Mouse (Mus musculus) spleen, adult 12 weeks (tissue): Measurements from ENCODE around the gene Hoxb5.

ENCODE experiments used
- DNase-seq: peaks from one replicate; pipeline ENCODE4 v3.0.0; 2022; ENCODE audit warnings: low spot score

The Hoxb5 gene

GRCm38 (mm10) chr11:96288455-96289221 lies 14.5 kb upstream of the Hoxb5 start:
- DNase-seq = no peak

DNA sequence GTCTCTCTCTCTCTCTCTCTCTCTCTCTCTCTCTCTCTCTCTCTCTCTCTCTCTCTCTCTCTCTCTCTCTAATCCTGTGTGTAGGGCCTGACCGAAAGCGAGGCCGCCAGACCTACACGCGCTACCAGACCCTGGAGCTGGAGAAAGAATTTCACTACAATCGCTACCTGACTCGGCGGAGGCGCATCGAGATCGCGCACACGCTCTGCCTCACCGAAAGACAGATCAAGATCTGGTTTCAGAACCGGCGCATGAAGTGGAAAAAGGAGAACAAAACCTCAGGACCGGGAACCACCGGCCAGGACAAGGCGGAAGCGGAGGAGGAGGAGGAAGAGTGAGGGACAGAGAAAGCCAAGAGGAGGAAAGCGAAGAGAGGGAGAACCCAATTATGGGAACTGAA lies 13.8 kb upstream of the Hoxb5 start:
- no peak for DNase-seq

DNA sequence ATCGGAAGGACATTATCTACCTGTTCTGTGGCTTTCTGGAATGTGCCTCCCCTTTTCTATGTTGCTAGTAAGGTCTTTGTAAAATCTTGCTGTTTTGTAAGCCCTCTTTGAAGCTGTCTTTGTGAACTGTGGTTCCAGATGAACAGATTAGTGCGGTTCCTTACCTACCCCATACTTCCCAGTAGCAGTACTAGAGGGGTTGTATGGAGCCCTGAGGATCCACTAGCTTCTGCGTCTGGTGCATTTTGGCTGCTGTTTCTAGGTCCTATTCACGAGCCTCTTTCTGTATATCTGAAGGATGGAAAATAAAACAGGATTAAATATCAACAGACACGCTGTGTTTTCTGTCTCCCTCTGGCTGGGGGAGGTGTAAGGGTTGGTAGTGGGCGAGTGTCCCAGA lies 13.3 kb upstream of the Hoxb5 start:
- no peak for DNase-seq

DNA sequence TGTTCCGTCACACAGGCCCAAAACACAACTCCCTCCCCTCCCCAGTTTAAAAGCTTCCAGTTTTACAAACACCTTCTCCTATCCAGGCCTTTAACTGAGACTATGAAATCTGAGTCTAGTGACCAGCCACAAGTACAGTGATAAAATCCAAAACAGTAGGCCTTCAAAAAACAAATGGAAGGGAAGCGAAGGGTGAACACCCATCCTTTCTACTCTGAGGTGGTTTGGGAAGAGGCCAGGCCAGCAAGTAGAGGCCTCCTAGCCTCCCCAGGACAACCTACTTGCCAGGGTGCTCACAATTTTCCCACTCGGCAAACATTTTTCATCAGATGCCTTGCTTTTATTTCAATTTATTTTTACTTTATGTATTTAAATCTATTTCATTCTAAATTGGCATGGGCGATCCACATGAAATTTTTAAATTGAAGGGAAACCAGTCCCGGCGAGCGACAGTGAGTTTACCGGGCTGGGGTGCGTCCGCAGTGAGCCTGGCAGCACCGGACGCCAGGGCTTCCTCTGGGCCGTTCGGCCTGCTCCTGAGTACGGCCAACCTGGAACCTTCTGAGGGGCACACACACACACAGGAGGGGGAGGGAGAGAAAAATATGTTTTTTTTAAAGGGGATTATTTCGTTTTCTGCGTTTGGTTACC lies 12.3 kb upstream of the Hoxb5 start:
- no peak for DNase-seq

DNA sequence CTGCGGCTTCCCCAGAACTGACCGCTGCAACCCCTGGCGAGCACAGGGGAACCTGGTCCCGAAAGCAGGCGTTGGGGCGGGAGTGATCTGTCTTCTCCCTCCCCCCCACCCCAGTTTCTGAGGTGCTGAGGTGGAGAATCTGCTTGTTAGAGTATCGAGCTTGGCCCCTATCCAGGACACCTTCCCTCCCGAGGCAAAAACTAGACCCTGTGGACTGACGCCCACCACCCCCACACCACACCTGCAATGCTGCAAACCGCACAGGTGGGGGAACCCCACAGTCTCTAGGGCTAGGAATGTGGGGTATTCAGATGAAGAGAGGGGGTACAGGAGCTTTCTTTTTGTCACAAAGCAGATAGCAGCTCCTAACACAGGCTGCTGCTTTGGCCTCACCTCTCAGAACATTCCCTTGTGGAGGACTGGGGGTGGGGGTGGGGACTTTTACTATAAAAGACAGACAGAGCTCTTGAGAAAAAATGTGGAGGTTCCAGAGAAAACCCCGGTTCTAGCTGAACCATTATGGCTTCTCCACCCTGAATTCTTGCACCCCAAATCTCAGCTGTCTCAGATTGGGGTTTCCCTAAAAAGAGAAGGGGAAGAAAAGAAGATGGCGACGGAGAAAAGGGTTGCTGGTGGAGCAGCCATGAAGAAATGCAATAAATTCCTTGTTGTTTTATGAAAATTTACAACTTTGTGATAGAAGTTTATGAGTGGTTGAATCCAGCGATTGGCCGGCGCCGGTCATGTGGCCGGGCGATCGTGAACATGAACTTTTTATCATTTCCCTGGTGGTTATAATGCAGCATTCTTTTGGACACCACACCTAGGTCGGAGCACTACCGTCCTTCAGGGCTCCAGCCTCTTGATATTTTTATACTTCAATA lies 11.2 kb upstream of the Hoxb5 start, which contains the start of gene Hoxb6:
TSS of gene Hoxb6 (plus strand) at position 796 of the 884 bp plus-strand sequence.
- no peak for DNase-seq

- no peak for DNase-seq
Measured at GRCm38 (mm10) chr11:96292565-96293301, 10.4 kb upstream of the Hoxb5 start.

DNA sequence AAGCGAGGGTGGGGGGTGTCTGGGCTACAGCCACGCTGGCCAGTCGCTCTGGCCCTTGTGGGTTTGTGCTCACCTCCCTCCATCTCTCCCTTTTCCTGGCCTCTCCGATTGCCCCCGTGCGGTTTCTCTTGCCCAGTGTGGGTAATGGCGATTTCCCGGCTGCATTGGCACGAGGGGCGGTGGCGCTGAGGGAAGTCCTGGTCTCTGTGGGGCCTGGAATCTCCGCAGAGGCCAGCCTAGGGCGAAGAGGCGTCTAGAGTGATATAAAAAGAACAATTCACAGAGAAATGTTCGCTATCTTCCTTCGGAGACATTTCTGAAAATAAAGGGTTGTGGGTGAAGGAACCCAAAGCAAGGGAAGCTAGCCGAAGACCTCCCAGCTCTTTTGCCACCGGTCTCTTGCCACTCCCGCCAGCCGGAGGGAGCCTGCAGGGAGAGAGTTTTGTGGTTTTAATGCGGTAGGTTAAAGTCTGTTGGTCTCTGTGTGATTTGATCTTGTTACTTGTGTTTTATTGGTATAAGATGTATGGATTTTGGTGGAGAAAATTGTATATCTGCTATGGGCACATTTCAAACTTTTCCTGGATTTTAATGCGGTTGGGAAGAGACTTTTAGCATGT lies 9.7 kb upstream of the Hoxb5 start:
- no peak for DNase-seq

DNA sequence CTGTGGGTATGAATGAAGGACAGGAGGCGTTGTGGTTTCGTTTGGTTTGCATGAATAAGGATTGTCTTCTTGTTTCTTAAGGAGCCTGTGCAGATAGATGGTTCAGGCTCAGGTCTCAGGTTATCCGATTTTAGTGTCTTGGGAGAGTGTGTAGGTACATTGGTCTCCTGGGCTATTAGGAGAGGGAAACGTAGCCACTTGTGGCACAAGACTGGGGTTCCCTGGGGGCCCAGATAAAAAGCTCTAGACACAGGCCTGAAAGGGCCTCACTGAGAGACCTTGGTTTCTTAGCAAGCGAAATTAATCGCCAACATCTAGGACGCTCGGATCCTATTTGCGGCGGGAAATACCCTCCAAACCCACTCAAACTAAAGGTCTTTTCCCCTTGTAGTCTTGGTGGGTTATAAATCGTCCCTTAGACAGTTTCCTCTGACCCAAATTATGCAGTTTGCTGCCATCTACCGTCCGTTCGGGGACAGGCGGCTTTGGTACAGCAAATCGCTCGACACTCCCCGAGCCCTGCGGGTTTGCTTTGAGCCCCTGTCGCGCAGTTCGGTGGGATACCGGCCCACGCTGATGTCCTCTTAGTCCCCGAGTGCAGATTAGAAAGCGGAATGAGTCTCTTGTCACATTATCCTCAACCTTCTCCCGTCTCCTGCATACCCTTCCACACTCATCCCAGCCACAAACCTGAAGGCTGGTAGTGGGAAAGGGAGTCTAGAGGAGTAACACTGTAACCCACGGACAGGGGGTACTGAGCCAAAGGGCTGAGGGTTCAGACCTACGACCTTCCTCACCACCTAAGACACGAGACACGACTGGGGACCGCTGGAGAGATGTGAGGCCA lies 8.7 kb upstream of the Hoxb5 start:
- peak; percentile 37 for DNase-seq

DNA sequence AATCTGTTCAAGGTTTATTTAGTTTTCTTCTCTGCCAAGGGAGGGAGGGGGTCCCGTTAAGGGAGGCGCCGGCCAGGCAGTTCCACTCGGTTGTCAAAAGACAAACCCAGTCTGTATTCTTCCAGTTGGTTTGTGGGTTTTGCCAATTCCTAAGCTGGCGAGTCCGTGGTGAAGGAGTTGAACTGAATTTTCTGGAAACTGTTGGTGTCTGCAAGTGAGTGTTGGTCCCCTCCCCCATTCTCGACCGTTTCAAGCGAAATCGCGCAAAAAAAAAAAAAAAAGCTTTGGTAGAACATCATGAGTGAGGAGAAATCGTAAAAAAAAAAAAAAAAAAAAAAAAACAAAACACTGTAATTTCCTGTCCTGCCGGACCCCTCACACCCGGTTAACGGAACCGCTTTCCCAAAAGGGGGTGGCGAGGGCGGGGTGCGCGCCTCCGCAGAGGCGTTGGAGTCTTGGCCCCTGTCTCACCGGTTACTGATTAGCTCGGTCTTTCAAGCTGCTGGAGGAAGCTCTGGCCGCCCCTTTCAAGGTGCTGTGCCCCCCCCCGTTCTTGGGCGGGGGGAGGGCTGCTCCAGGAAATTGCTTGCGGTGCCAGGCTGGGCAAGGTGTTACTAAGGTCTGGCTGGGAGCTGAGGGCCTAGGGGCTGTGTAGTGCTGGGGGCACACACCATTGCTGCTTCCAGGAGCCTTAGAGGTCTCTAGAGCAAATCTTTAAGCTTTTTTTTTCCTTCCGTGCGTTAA lies 7.9 kb upstream of the Hoxb5 start:
- DNase-seq = no peak

GRCm38 (mm10) chr11:96296997-96297396 lies 6.1 kb upstream of the Hoxb5 start:
- DNase-seq = no peak

GRCm38 (mm10) chr11:96297428-96297827 lies 5.7 kb upstream of the Hoxb5 start:
- no peak for DNase-seq

- no peak for DNase-seq
Measured at GRCm38 (mm10) chr11:96297968-96298635, 5.0 kb upstream of the Hoxb5 start.

GRCm38 (mm10) chr11:96298895-96299667 lies 4.1 kb upstream of the Hoxb5 start:
- no peak for DNase-seq

DNA sequence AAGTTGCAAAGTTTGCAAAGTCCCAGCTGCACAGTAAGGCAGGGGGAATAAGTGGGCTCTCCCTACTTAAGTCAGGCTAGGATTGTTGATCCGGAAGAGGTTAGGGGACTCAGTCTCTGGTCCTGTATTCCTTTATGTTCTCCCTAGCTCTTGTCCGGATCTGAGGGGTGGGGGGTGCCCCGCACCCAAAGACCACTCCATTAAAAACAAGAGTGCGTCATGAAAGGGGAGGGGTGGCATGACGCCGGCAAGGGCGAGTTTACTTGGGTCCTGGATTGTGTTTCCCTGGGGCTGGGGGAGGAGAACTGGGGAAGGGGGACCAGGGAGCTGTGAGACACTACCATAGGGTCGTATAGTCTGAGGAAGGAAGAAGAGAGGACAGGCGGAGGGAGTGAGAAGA lies 3.4 kb upstream of the Hoxb5 start:
- DNase-seq = no peak

DNA sequence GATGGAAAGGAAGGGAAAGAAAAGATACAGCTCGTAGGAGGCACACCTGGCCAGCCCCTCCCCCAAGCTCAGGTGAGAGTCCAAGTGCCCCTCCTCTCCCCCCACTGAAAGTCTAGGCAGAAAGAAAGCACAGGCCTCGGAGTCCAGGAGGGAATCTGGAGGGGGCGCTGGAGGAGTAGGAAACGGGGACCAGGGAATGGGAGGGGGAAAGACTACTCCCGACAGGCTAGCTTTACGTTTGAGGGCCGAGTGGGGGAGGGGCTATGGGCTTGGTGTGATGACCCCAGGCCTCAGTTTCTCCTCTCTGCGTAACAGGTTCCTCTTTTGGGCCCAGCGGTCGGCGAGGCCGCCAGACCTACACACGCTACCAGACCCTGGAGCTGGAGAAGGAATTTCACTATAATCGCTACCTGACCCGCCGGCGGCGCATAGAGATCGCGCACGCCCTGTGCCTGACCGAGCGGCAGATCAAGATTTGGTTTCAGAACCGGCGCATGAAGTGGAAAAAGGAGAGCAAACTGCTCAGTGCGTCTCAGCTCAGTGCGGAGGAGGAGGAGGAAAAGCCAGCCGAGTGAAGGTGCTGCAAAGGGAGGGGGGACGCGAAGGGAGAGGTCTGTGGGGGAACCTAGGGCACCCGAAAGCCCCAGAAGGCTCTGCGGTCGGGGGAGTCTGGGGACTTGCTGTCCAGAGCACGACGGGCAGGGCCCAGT lies 2.6 kb upstream of the Hoxb5 start:
- no peak for DNase-seq

- DNase-seq = no peak
Measured at GRCm38 (mm10) chr11:96301064-96301431, 2.1 kb upstream of the Hoxb5 start.

GRCm38 (mm10) chr11:96301837-96302236 lies 1.3 kb upstream of the Hoxb5 start:
- no peak for DNase-seq
